Mouse (Mus musculus): ENCODE results near the gene Qrich2.
"Not testable (repeated sequence)": the region's sequence is repeated elsewhere in the genome, so short reads cannot be mapped to it uniquely, and the experiment has no call there.

Qrich2 gene

DNA sequence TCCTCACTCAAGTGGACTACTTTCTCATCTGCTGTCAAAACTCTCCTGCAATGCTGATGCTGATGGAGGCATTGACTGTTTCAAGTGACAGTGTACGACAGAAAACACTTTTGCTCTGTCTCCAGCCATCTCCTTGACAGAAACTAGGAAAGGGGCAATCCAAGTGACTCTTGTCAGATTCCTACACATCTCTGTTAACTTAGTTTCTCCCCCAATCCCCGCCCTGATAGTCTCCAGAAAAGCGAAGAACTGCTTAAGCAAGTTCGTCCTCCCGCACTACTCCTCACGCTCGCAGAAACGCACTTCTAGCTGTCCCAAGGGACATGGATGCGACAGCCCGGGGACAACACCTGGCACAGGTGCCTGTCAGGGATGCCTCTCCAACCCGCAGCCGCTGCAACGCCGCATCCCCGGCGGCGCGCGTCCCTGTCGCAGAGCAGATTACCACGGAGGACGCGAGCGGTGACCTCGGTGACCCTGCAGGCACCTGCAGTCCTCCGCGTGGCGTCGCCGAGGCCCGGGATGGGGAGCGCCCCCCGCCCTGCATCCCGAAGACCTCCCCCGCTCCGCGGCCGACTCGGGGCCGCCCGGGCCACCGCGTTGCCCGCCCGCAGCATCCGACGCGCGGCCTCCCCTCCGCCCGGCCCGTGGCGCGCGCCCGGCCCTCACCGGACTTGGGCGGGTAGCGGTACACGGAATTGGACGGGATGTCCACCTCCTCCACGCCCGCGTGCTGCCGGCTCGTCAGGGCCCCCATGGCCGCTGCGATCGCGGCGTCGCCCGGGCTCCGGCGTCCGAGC, 53.8 kb downstream of the Qrich2 start:
- DNase-seq (ENCODE audit: low spot score in 2 of 2), result peak in 1 of 2 experiments; percentile 38

DNA sequence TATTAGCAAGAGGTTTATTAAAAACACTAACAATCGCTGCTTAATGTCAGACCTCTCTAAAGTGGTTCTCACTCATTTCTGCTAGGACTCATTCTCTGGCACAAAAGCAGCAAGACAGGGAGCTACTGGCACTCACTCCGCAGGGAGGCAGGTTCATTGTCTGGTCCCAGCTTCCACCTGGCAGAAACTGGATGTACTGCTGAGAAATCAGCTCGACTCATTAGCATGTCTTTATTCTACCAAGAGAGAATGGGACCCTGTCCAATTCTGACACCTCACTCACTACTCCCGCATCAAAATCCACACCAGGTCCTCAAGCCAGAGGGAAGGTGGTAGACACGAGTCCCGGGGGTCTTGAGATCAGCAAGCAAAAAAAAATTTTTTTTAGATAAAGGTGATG, 54.5 kb downstream of the Qrich2 start:
- DNase-seq (ENCODE audit: low spot score in 2 of 2), result no peak

DNA sequence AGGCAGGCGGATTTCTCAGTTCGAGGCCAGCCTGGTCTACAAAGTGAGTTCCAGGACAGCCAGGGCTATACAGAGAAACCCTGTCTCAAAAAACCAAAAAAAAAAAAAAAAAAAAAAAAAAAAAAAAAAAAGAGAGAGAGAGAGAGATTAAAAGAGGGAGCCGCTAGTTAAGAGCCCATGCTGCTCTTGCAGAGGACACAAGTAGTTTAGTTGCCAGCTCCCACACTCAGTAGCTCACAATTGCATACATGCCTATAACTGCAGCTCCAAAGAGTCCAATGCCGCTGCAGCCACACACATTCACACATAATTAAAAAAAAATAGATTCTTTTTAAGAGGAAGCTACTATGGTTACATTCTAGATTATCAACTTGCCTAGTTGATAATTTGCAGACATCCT, 55.6 kb downstream of the Qrich2 start:
- not testable (repeated sequence) for DNase-seq (ENCODE audit: low spot score in 2 of 2)

DNA sequence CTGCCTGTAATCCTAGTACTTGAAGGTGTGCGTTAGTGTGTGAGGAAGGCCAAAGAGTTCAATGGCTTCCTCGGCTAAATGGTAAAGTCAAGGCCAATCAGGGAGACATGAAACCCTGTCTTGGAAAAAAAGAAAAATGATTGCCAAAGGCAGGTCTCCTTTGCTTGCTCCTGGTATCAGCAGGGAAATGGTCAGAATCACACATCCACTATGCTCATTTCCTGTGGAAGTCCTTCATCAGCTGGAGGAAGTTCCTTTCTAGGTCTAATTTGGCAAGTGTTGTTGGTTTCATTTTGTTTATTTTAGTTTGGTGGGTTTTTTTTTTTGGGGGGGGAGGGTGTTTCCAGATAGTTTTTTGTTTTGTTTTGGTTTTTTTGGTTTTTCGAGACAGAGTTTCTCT, 57.0 kb downstream of the Qrich2 start:
- DNase-seq (ENCODE audit: low spot score in 2 of 2), result no peak

DNA sequence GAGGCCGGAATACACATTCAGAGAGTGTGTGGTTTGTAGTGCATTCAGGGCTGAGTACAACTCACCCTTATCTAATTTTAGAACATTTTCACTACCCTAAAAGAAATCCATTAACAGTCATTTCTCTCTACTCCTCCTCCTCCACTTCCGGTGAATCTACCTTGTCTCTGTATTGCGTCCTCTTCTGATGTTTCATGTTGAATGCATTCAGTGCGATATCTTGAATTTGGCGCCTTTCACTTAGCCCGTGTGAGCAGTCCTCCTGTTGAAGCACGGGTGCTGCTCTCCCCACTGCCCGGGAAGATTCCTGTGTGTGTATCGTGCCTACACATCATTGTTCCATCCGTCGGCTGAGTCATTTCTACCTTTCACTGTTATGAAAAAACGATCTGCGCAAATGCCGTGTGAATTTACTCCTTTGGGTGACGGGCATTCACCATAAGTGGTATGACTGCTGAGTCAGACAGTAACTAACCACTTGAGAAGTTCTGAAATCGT, 59.8 kb downstream of the Qrich2 start:
- DNase-seq (ENCODE audit: low spot score in 2 of 2), result no peak

DNA sequence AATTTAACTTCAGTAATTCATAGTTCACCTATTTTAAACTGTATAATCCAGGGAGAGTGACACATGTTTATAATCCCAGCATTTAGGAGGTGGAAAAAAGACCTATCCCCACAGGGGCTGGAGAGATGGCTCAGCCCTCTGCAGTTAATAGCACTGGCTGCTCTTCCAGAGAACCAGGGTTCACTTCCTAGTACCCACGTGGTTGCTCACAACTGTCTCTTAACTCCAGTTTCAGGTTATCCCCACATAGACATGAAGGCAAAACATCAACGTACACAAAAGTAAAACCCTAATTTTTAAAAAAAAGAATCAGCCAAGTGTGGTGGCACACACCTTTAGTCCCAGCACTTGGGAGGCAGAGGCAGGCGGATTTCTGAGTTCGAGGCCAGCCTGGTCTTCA, 60.4 kb downstream of the Qrich2 start:
- DNase-seq (ENCODE audit: low spot score in 2 of 2), result no peak

DNA sequence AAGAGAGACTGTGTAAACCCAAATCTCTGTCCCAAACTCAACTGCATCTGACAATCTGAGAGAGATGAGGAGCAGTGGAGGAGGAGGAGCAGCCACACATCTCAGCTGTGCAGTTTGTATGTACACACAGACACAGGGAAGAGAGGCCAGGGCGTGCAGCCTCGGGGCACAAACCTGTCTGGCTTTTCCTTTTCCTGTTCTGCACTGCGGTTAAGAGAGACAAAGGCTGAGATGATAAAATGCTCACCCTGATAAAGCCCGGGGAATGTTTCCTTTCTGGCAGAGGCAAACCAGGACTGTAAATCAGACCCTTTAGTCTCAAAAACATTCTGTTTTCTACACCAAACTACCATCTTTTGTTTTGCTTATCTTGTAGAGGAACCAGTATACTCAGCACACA, 65.5 kb downstream of the Qrich2 start:
- no peak for DNase-seq (ENCODE audit: low spot score in 2 of 2)

DNA sequence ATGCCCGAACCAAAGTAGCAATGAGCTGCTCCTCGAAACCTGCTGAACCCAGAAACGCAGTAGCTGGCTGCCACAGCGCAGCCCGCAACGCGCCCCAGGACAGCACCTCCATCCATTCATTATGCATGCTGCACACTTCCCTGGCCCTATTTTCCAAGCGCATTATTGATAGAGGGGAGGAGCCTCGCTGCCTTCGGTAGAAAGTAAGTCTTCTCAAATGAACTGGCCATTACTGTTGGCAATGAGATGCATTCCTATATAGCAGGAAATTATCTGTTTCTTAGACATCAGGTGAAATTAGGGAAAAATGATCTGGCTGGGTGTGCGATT, 67.7 kb downstream of the Qrich2 start:
- DNase-seq (ENCODE audit: low spot score in 2 of 2), result no peak

DNA sequence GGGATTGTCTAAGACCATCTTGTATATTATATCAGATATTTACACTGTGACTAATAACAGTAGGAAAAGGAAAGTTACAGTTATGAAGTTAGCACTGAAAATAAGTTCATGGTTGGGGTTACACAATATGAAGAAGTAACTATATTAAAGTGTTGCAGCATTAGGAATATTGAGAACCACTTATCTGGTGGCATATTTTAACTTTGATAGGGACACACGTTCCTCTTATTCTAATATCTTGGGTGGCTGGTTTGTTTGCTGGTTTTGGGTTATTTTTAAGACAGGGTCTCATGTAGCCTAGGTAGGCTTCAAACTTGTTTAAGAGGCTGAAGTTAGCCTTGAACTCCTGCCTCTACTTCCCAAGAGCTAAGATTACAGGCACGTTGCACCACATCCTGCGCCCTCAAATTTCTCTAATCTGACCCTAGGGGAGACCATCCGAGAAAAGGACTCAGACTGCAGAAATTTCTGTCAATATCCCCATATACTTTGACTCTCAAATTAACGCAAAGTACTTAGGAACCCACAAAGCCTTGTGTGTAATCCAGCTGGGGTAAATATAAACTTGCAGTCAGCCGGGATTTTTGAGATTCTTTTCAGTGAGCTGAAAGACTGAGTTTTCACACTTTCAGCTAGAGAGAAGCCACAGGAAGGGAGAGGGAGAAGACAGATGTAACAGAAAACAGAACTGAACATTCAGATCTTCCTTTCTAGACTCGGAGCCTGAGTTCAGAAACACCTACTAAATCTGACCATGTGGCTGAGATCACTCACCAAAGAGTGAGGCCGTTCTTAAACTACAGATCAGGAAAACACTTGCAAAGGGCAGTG, 68.3 kb downstream of the Qrich2 start:
- no peak for DNase-seq (ENCODE audit: low spot score in 2 of 2)

DNA sequence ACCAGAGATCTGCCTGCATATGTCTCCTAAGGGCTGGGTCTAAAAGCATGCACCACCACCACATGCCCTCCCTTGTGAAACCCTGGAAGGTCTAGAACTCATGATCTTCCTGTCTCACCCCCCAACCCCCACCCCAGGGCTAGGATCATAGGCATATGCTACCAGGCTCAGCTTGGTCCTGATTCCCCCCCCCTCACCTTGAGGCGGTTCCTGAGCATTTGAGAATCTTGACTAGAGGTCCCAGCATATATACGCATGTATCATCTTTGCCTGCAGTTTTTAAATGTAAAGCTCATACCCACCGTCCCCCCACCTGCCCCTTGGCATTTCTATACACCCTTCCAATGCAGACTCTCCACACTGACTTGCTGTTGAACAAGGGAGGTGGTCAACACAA, 69.1 kb downstream of the Qrich2 start:
- DNase-seq (ENCODE audit: low spot score in 2 of 2), result no peak

DNA sequence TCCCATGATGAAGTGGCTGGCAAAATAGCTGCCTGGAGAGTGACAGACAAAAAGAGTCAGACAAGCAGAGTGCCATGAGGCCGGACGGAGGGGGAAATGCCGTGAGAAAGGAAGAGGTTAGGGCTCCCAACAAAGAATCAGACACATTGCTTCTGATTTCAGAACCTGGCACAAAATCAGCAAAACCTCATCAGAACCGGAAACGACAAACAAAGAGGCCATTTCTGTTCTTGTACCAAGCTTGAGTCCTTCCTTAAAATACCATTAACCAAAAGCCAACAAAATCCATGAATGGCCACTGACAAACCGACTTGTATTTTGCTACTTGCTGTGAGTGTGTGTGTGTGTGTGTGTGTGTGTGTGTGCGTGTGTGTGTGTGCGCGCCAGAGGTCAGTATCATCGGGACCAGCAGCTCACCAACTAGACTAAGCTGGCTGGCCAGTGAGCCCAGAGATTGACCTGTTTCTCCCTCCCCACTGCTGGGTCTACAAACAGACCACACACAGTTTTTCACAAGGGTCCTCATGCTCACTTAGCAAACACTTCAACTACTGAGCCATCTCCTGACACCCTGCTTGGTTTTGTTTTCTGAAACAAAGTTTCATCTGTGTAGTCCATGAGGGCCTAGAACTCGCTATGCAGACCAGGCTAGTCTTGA, 69.6 kb downstream of the Qrich2 start:
- DNase-seq (ENCODE audit: low spot score in 2 of 2), result no peak

DNA sequence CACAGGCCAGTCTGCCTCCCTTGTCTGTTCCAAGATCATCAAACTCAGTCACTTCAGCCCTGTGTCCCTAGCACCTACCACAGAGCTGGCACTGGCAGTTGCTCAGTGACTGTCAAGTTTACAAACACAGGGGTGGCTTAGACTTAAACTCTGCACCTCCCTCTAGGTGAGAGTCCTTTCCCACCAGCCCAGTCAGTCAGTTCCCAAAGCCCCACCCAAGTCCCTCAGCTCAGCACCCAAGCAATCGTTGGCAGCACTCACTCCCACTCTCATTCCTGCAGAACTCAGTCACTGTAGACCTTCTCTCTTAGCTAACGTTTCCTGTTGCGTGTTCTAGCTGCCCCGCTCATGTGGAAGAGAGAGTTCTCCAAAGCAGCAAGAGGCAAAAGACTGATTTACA, 71.3 kb downstream of the Qrich2 start:
- no peak for DNase-seq (ENCODE audit: low spot score in 2 of 2)
